Mouse (Mus musculus) midbrain, embryonic 15.5 days (tissue): ENCODE results near the gene Rnf26. TPM values are rescaled to one million over a fixed set of nuclear protein-coding genes. Genes with fewer than 3 reads are reported as not detected.
A peak's percentile ranks its signal among the peaks of the same experiment; 100 is the strongest.

Source experiments
- ATAC-seq: fragments of 200-750 bp; cut with Nextera tagmentation; replicated peaks from 2 replicates; pipeline ENCODE4 v1.8.0; 2017; ENCODE audit warnings: moderate TSS enrichment
- H3K27ac ChIP-seq: fragments of 300-500 bp; sonication (generic); 2 replicates; pipeline ENCODE4 v1.5.1; 2015; ENCODE audit warnings: mild to moderate bottlenecking, inconsistent platforms
- H3K27me3 ChIP-seq: fragments of 300-500 bp; sonication (generic); replicated peaks from 2 replicates; pipeline ENCODE4 v1.6.1; 2015; ENCODE audit warnings: inconsistent platforms
- H3K36me3 ChIP-seq: fragments of 300-500 bp; sonication (generic); replicated peaks from 2 replicates; pipeline ENCODE4 v1.6.1; 2015; ENCODE audit warnings: inconsistent platforms
- H3K4me1 ChIP-seq: fragments of 300-500 bp; sonication (generic); 2 replicates; pipeline ENCODE4 v1.6.1; 2015; ENCODE audit warnings: inconsistent platforms
- H3K4me2 ChIP-seq: fragments of 300-500 bp; sonication (generic); 2 replicates; pipeline ENCODE4 v1.6.1; 2015; ENCODE audit warnings: inconsistent platforms, mild to moderate bottlenecking, moderate library complexity
- H3K4me3 ChIP-seq: fragments of 300-500 bp; sonication (generic); 2 replicates; pipeline ENCODE4 v1.5.1; 2015; ENCODE audit warnings: mild to moderate bottlenecking, inconsistent platforms
- H3K9ac ChIP-seq: fragments of 300-500 bp; sonication (generic); 2 replicates; pipeline ENCODE4 v1.6.1; 2015; ENCODE audit warnings: mild to moderate bottlenecking, inconsistent platforms
- H3K9me3 ChIP-seq: fragments of 300-500 bp; sonication (generic); 2 replicates; pipeline ENCODE4 v1.6.1; 2016; ENCODE audit warnings: inconsistent platforms
- WGBS: fragments of 180-500 bp; shearing (Covaris S2); methylation state at CpG from one replicate; pipeline ENCODE4 v1.1.7; 2015; ENCODE audit warnings: mixed read lengths; 5-methylcytosine and 5-hydroxymethylcytosine counted together
- polyA plus RNA-seq: library from polyadenylated mRNA; unstranded; fragments of >200 nt; fragmentation: Nextera tagmentation; extraction: Ambion mirVana; gene quantifications from 2 replicates; pipeline ENCODE4 v1.2.1, GENCODE M21; 2015

Gene Rnf26
- polyA plus RNA-seq, 1 experiment from 2014 or later, result 29.2 TPM

- H3K36me3 ChIP-seq, result no peaks in the 10 kb centered on the region
- no peak overlapping the region for H3K9ac ChIP-seq
- 93% methylated on average over 7 of the region's 7 CpGs for WGBS
- H3K4me3 ChIP-seq, result no peak overlapping the region
- ATAC-seq, result no peak
- peaks cover 33% of the 10 kb centered on the region for H3K4me1 ChIP-seq
- H3K9me3 ChIP-seq, result no peaks in the 10 kb centered on the region
- no peaks in the 10 kb centered on the region for H3K27me3 ChIP-seq
- H3K27ac ChIP-seq, result no peak overlapping the region
- no peak overlapping the region for H3K4me2 ChIP-seq
Observed at GRCm38 (mm10) chr9:44104881-44105280, 8.4 kb downstream of the Rnf26 start.

- Histone ChIP-seq H3K9ac (no peak within 1 kb of the TSS), H3K36me3 (no peaks in the 10 kb centered on the region), H3K4me1 (peaks cover 3% of the 10 kb centered on the region; the same call in 1 of the 2 replicates), H3K9me3 (no peaks in the 10 kb centered on the region), H3K4me2 (no peak within 1 kb of the TSS), H3K4me3 (no peak within 1 kb of the TSS), H3K27me3 (no peaks in the 10 kb centered on the region), H3K27ac (no peak within 1 kb of the TSS)
- WGBS, result 40% methylated on average over 9 of the region's 9 CpGs
- no peak for ATAC-seq
Observed at GRCm38 (mm10) chr9:44101490-44101889, 11.8 kb downstream of the Rnf26 start, which contains the start of gene Mfrp. Gene Mfrp (plus strand): TSS chr9:44101729.

- Histone ChIP-seq H3K9me3 (no peaks in the 10 kb centered on the region), H3K27me3 (no peaks in the 10 kb centered on the region), H3K4me3 (no peak overlapping the region), H3K4me1 (peaks cover 10% of the 10 kb centered on the region; the same call in 1 of the 2 replicates), H3K4me2 (no peak overlapping the region), H3K27ac (peak overlapping the region; percentile 26), H3K9ac (no peak overlapping the region), H3K36me3 (no peaks in the 10 kb centered on the region)
- peak; percentile 70; the same call in 1 of the 2 replicates for ATAC-seq
- 10% methylated on average over 9 of the region's 9 CpGs for WGBS
Observed at GRCm38 (mm10) chr9:44096536-44096935, 16.8 kb downstream of the Rnf26 start.

GRCm38 (mm10) chr9:44095781-44096180 is 17.5 kb downstream of the Rnf26 start:
- peaks cover 10% of the 10 kb centered on the region; the same call in 1 of the 2 replicates for H3K4me1 ChIP-seq
- no peak overlapping the region for H3K9ac ChIP-seq
- no peaks in the 10 kb centered on the region for H3K9me3 ChIP-seq
- H3K36me3 ChIP-seq, result no peaks in the 10 kb centered on the region
- H3K4me3 ChIP-seq, result no peak overlapping the region
- H3K27ac ChIP-seq, result no peak overlapping the region
- H3K4me2 ChIP-seq, result no peak overlapping the region
- ATAC-seq, result no peak
- H3K27me3 ChIP-seq, result no peaks in the 10 kb centered on the region
- 94% methylated on average over 9 of the region's 9 CpGs for WGBS

- Histone ChIP-seq H3K4me3 (no peak overlapping the region), H3K4me1 (peaks cover 10% of the 10 kb centered on the region; the same call in 1 of the 2 replicates), H3K36me3 (no peaks in the 10 kb centered on the region), H3K27me3 (no peaks in the 10 kb centered on the region), H3K4me2 (no peak overlapping the region), H3K9me3 (no peaks in the 10 kb centered on the region), H3K9ac (no peak overlapping the region), H3K27ac (no peak overlapping the region)
- ATAC-seq, result no peak
- WGBS, result 81% methylated on average over 3 of the region's 3 CpGs
Observed at GRCm38 (mm10) chr9:44094737-44095136, 18.6 kb downstream of the Rnf26 start.

- Histone ChIP-seq H3K27me3 (no peaks in the 10 kb centered on the region), H3K4me3 (peak overlapping the region; percentile 22), H3K4me2 (peak overlapping the region; percentile 49), H3K9me3 (no peaks in the 10 kb centered on the region), H3K27ac (no peak overlapping the region), H3K9ac (no peak overlapping the region), H3K4me1 (peaks cover 10% of the 10 kb centered on the region; the same call in 1 of the 2 replicates), H3K36me3 (no peaks in the 10 kb centered on the region)
- WGBS, result 29% methylated on average over 24 of the region's 24 CpGs
- peak; percentile 55; the same call in 1 of the 2 replicates for ATAC-seq
Observed at GRCm38 (mm10) chr9:44093612-44094503, 19.5 kb downstream of the Rnf26 start.

- Histone ChIP-seq H3K27ac (no peak overlapping the region), H3K27me3 (peaks cover 29% of the 10 kb centered on the region), H3K4me2 (no peak overlapping the region), H3K36me3 (no peaks in the 10 kb centered on the region), H3K9me3 (no peaks in the 10 kb centered on the region), H3K4me3 (no peak overlapping the region), H3K4me1 (peaks cover 20% of the 10 kb centered on the region), H3K9ac (no peak overlapping the region)
- 70% methylated on average over 12 of the region's 12 CpGs for WGBS
- no peak for ATAC-seq
Observed at GRCm38 (mm10) chr9:44088877-44089608, 24.3 kb downstream of the Rnf26 start.

GRCm38 (mm10) chr9:44087761-44088455 is 25.4 kb downstream of the Rnf26 start:
- no peak for ATAC-seq
- WGBS, result 12% methylated on average over 15 of the region's 15 CpGs
- Histone ChIP-seq H3K9me3 (no peaks in the 10 kb centered on the region), H3K4me1 (peaks cover 27% of the 10 kb centered on the region), H3K9ac (no peak overlapping the region), H3K27ac (no peak overlapping the region), H3K4me3 (no peak overlapping the region), H3K4me2 (no peak overlapping the region), H3K27me3 (peaks cover 39% of the 10 kb centered on the region), H3K36me3 (no peaks in the 10 kb centered on the region)

GRCm38 (mm10) chr9:44086960-44087359 is 26.4 kb downstream of the Rnf26 start:
- Histone ChIP-seq H3K27me3 (peaks cover 44% of the 10 kb centered on the region), H3K9me3 (no peaks in the 10 kb centered on the region), H3K4me2 (no peak overlapping the region), H3K27ac (no peak overlapping the region), H3K4me3 (no peak overlapping the region), H3K4me1 (peaks cover 27% of the 10 kb centered on the region), H3K36me3 (no peaks in the 10 kb centered on the region), H3K9ac (no peak overlapping the region)
- WGBS, result 44% methylated on average over 10 of the region's 10 CpGs
- ATAC-seq, result no peak

GRCm38 (mm10) chr9:44085741-44086665 is 27.3 kb downstream of the Rnf26 start:
- peaks cover 27% of the 10 kb centered on the region for H3K4me1 ChIP-seq
- no peak overlapping the region for H3K9ac ChIP-seq
- H3K27ac ChIP-seq, result no peak overlapping the region
- H3K27me3 ChIP-seq, result peaks cover 44% of the 10 kb centered on the region
- H3K9me3 ChIP-seq, result no peaks in the 10 kb centered on the region
- WGBS, result 75% methylated on average over 15 of the region's 15 CpGs
- no peak for ATAC-seq
- H3K4me3 ChIP-seq, result no peak overlapping the region
- no peaks in the 10 kb centered on the region for H3K36me3 ChIP-seq
- peak overlapping the region; percentile 100; the same call in 1 of the 2 replicates for H3K4me2 ChIP-seq

- H3K27me3 ChIP-seq, result peaks cover 44% of the 10 kb centered on the region
- H3K4me3 ChIP-seq, result peak overlapping the region; percentile 53
- peak; percentile 18; the same call in 1 of the 2 replicates for ATAC-seq
- H3K9me3 ChIP-seq, result no peaks in the 10 kb centered on the region
- peak overlapping the region; percentile 60 for H3K9ac ChIP-seq
- WGBS, result 3% methylated on average over 10 of the region's 10 CpGs
- peaks cover 27% of the 10 kb centered on the region for H3K4me1 ChIP-seq
- H3K27ac ChIP-seq, result no peak overlapping the region
- H3K36me3 ChIP-seq, result no peaks in the 10 kb centered on the region
- peak overlapping the region; percentile 100 for H3K4me2 ChIP-seq
Observed at GRCm38 (mm10) chr9:44085276-44085675, 28.0 kb downstream of the Rnf26 start.
